Mouse (Mus musculus) hindlimb bud, embryonic 11.5 days (tissue): ENCODE data around the gene Eps8l1.
"Not testable (repeated sequence)": the region's sequence is repeated elsewhere in the genome, so short reads cannot be mapped to it uniquely, and the experiment has no call there.

Source experiments
- DNase-seq: peaks from one replicate; pipeline ENCODE4 v3.0.0-alpha.2; 2012; ENCODE audit warnings: low read depth, low spot score; ENCODE audit errors: extremely low spot score

Eps8l1 gene

GRCm38 (mm10) chr7:4460576-4461434 is at the start of gene Eps8l1:
Gene Eps8l1 (plus strand): TSS chr7:4460674.
- DNase-seq: no peak

GRCm38 (mm10) chr7:4412406-4412805 is 48.1 kb upstream of the Eps8l1 start:
- not testable (repeated sequence) for DNase-seq

GRCm38 (mm10) chr7:4419681-4420080 is 40.8 kb upstream of the Eps8l1 start:
- DNase-seq: no peak

- DNase-seq: no peak
Measured at GRCm38 (mm10) chr7:4420230-4420629, 40.2 kb upstream of the Eps8l1 start.

GRCm38 (mm10) chr7:4427161-4427912 is 33.1 kb upstream of the Eps8l1 start:
- DNase-seq: peak; percentile 78

- no peak for DNase-seq
Measured at GRCm38 (mm10) chr7:4430246-4430844, 30.1 kb upstream of the Eps8l1 start.

- peak; percentile 46 for DNase-seq
Measured at GRCm38 (mm10) chr7:4431548-4431947, 28.9 kb upstream of the Eps8l1 start.

GRCm38 (mm10) chr7:4432026-4432425 is 28.4 kb upstream of the Eps8l1 start:
- DNase-seq: no peak

GRCm38 (mm10) chr7:4437721-4438120 is 22.8 kb upstream of the Eps8l1 start:
- DNase-seq: no peak

GRCm38 (mm10) chr7:4440549-4440948 is 19.9 kb upstream of the Eps8l1 start:
- DNase-seq: no peak

- DNase-seq: peak; percentile 66
Measured at GRCm38 (mm10) chr7:4445216-4445791, 15.2 kb upstream of the Eps8l1 start, which contains the start of gene Rdh13. Gene Rdh13 (minus strand): TSS chr7:4445649.

GRCm38 (mm10) chr7:4447138-4447537 is 13.3 kb upstream of the Eps8l1 start:
- DNase-seq: no peak

- DNase-seq: no peak
Measured at GRCm38 (mm10) chr7:4448439-4448838, 12.0 kb upstream of the Eps8l1 start.

GRCm38 (mm10) chr7:4449211-4449610 is 11.3 kb upstream of the Eps8l1 start:
- no peak for DNase-seq

GRCm38 (mm10) chr7:4452644-4453043 is 7.8 kb upstream of the Eps8l1 start:
- no peak for DNase-seq

- no peak for DNase-seq
Measured at GRCm38 (mm10) chr7:4464194-4464824, 3.8 kb downstream of the Eps8l1 start.

- no peak for DNase-seq
Measured at GRCm38 (mm10) chr7:4467801-4468200, 7.3 kb downstream of the Eps8l1 start.

GRCm38 (mm10) chr7:4470275-4471178 is 10.1 kb downstream of the Eps8l1 start:
- DNase-seq: no peak

- DNase-seq: no peak
Measured at GRCm38 (mm10) chr7:4471179-4471555, 10.7 kb downstream of the Eps8l1 start.

- DNase-seq: no peak
Measured at GRCm38 (mm10) chr7:4473940-4474339, 13.5 kb downstream of the Eps8l1 start.
